Mouse (Mus musculus) adipocyte (in vitro differentiated cells): ENCODE measurements at regions not wholly inside any gene's neighbourhood (a gene's known extent, or its start where the extent isn't known, plus 50 kb on each side); places are given as distances from the start of the nearest gene placed in this dataset.

Source experiments
- DNase-seq: peaks from one replicate; pipeline ENCODE4 v3.0.0-alpha.2; 2016; ENCODE audit warnings: low spot score

DNA sequence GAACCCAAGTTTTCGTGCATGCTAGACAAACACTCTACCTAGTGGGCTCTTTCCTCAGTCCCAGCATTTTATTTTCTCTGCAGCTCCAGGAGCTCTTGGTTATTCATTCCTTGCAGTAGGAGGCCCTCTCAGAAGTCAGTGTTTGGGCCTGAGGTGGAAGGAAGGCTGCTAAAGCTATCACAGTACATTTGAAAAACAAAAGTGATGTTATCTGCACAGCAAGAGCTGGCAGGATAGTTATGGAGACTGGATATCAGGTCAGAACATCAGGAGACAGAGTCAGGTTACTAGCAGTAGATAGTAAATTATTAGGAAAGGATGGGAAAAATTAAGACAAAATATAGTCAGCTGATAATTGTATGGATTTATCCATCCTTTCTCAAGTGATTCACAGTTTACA, 152.2 kb downstream of the Mtx2 start:
- DNase-seq: no peak

DNA sequence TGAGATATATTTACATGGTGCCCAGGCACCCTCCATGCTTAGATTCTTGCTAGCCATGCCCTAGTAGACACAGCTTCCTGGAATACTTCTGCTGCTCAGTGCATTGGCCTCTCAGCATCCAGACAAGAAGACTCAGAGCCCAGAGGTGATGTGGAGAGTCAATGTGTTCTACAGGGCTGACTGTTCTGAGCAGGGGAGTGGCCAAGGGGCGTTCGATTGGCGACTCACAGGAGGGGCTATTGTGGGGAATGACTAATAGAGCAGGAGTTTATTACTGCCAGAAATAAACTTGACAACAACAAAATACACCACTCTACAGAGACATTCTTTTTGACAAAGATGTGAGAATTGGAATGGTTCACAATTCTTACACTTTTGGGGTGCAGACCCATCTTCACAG, 156.3 kb downstream of the Mtx2 start:
- no peak for DNase-seq

DNA sequence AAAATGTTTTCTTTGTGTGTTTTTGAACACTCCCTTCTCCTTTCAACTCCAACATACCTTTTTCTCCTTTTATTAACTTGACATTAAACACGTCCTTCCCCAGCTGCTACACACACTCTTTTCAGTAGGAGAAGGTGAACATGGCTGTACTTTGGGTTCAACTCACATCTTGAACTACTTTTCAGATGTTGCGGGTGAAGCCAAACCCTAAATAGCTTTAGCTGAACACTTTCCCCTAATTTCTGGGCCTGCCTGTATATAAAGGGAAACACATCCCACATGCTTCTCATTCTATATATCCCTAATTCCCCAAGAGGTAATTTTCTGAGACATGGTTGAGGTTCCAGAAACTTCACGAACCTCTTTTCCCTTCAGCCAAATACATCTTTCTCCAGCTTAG, 168.2 kb downstream of the Mtx2 start:
- no peak for DNase-seq

DNA sequence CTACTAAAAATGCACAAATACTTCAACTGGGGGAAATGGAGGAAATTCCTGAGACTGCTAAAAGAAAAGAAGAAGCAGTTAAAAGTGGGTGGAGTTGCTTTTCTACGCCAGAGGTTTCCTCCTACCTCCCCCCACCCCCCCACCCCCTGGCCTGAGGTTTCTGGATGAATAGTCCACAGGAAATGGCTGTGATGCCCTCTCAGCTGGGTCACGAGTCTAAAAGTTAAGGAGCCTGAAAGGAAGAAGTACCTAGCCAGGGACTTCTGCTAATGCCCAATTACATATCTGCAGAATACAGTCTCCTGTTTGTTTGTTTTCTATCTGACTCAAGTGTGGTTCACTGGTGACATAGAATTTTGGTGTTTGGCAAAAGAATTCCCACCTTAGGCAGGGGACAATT, 169.4 kb downstream of the Mtx2 start:
- no peak for DNase-seq

DNA sequence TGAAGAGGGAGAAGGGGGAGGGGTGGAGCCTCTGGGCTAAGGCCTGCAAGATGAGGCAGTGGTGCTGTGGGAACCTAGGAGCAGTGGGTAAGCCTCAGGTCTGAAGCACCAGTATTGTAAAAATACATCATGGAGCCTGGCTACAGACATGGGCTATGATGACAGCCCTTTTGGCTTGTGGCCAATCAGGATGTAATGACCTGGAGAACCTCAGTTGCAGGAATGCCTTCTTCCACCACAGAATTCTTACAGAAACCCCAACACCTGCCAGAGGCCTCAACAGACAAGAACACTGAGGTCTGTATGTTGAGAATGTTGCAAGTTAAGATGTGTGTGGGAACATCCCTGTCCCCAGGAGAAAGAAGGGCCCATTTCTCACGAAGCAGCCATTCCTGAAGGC, 172.1 kb downstream of the Mtx2 start:
- DNase-seq: no peak

DNA sequence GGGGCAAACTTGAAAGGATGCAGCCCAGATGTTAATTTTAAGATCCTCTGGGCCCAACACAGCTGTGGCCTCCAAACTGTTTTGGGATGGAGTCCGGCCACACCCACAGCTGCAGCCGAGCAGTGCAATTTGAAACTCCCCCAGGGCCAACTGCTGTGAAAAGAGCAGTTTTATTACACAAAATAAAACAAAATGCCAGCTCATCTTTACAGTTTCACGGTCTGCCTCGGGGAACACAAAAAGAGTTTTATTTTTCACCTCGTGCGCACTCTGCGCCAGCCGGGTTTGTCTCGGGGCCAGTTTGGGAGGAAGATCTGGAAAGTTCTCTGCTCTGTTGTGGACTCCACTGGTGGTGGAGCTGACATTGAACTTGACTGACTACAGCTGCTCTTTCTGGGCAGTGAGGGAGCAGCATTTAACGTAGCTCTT, 174.8 kb downstream of the Mtx2 start:
- DNase-seq: peak; percentile 58

DNA sequence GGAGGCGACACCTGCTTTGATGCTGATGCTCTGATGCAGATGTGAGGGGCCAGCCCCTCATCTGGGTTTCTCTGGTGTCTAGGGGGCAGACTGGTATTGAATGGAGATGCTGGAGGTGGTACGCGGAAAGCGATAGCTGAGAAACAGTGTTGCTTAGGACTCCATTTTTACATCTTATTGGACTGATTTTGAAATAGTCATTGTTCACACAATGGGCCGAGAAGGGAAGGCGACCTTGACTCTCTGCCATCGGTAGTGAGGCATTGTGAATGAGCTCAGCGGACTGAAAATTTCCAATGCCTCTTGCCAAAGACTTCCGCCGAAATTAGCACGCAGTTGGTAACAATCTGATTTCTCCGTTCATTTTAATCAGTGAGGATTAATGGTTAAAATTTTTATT, 177.0 kb downstream of the Mtx2 start:
- DNase-seq: no peak

DNA sequence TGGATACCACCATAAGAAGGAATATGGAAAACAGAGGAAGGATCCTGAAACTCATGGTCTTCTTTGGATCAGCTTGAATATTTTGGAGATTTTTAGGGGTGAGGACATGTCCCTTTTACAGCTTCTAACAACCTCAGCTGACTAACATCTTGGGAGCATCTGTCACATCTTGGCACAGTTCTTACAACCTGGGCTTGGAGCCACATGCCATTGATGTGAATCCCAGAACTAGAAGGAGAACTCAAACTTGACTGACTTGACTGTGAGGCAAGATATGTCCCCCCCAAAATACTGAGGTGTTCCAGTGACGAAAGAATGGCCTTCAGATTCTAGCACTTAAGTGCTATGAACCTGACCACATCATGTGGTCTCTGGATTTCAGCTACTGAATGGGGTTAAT, 182.5 kb downstream of the Mtx2 start:
- peak; percentile 49 for DNase-seq

DNA sequence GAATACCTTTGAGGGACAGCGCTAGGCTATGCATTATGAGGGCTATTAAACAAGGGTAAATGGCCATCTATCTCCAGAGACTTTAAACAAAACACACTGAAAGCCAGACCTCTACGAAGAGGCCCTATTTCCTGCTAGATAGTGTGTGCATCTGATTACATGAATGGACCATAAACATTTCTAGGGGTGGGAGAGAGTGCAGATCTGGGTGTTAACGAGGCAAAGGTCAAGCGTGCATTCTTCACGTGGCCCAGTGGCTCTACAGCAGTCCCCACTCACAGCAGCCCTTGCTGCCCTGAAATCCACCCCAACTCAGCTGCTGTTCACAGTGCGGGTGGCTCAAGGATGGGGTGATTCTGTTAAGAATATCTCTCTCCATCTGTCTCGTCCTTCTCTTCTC, 185.0 kb downstream of the Mtx2 start:
- no peak for DNase-seq

DNA sequence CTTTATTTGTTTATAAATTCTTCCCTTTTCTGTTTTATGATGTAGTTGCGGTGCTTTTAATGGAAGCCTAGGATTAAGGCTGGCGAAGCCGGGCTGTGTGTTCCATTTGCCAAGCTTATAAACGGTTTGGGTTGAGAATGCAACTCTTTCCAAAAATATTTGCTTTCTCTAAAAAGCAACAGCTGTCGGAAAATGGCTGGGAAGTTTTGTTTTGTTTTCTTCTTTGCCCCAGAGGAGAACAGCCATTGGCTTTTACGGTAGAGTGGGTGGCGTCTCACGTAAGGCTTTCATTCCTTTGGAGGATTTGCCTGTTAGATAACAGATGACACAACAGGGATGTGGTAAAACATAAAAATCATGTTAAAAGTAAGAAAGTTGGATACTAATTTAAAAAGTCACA, 186.4 kb downstream of the Mtx2 start:
- no peak for DNase-seq

DNA sequence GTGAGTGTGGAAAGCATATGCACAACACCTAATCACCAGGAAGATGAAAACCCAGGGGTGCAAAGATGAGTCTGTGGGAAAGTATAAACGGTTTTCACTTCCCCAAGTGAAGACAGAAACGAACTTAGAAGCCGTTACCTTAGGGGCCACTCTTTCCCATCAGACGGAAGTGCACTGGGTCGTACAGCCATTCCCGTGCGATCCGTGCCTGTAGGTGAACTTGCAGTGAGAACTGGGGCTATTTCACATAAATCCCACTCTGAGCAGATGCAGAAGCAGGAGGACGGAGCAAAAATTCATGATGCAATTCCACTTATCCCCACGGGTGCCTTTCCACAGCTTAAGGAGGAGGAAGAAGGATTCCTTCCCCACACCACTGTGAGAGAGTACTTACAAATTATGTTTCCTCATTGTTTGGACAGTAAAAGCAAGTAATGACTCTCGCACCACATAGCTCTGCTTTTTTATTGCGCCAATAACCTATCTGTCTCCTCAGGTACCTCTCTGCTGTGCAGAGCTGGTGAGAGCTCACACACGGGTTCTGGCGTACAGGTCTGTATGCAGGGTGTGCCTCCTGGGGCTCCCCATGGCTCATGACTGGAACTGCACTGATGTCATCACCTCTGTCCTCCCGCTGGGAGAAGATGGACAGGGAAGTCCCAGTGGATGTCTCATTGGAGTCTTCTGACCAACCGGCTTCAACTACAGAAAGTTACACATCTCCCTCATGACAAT, 189.6 kb downstream of the Mtx2 start:
- no peak for DNase-seq

DNA sequence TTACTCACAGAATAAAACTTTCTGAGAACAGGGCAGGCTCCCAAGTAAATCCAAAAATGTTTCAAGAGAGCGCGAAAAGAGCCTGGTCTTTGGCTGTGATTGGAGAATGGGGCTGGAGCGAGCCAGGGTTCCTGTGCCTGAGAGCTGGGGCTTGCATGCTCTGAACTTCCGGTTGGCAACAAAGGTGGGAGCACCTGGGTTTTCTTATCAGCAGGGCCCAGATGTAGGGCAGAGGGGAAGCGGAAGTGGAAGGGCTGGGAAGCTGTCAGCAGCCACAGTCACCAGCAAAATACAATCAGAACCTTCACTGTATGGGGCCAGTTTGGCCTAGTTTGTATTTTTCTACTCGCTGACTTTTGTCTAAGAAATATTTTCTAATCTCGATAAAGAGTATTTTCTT, 193.9 kb downstream of the Mtx2 start:
- DNase-seq: no peak

DNA sequence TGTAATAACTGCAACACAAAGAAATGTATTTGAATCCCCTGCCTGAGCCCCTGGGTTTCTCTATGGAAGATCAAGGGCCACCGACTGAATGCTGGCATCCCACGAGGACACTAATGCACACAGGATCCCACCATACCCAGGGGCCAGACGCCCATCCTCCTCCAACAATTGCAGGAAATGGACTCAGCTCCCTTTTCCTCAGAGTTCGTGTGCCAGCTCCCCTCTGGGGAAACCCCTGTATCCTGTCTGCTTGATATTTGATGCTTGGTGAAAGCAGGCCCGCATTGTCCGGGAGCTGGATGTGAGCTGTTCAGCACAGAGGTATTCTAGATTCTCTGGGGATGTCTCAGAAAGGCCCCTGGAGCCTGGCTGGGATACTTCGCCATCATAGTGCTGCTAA, 196.0 kb downstream of the Mtx2 start:
- DNase-seq: no peak

DNA sequence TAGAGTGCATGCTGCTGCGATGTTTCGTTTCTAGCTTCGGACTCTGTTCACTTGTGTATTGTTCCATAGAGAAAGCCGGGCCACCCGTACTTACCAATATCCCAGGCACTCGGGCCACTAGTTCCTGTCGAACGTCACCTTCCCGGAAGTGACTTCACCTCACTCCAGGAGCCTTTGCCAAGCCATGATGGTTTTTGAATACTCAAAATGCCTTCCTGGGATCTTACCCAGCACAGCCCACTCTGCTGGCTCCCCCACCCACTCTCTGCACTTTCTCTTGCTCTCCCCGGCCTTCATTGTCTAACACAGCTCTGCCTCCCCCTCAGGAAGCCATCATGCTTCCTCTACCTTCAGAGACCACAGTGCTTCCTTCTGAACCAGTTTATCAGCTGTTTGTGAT, 202.5 kb downstream of the Mtx2 start:
- no peak for DNase-seq

DNA sequence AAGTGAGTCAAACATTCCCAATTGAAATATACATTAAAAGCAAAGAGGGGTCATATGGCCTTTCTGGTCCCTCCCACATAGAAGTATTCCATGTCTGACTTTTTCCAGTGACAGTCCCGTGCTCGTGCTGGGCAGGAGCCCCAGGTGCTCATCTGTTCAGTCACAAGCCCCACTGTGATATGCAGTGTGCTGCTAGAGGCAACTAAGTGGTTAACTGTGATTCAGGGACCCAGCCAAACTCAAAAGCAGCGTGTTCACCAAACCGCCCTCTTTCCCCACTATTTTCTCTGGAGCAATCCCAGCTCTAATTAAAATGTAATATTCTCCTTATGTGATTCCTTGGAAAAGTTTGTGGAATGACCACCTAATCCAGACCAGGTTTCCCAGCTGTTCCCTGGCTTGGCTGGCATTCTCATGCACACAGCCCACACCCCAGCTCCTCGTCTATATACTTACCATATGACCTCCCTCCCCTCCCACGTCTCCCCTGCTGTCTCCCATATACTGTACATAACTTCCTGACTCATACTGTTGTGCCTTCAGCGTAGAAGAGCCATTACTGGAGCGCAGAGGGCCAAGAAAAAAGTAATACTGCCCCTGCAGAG, 203.6 kb downstream of the Mtx2 start:
- no peak for DNase-seq

DNA sequence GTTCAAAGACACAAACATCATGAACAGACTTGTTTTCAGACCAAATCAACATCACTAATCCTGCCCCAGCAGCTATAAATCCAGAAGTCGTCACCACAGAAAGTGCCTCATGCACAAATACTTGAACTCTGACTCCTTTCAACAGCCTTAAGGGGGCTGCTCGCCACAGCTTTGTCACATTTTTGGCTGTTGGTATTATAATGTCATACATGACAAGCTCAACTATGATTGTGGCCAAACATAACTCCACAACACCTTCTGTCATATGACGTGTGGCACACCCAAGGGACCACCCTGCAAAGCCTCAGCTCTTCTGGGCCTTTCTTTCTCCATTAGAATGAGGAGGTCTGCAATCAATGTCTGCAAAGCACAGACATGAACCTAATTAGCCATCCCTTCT, 209.1 kb downstream of the Mtx2 start:
- DNase-seq: no peak

DNA sequence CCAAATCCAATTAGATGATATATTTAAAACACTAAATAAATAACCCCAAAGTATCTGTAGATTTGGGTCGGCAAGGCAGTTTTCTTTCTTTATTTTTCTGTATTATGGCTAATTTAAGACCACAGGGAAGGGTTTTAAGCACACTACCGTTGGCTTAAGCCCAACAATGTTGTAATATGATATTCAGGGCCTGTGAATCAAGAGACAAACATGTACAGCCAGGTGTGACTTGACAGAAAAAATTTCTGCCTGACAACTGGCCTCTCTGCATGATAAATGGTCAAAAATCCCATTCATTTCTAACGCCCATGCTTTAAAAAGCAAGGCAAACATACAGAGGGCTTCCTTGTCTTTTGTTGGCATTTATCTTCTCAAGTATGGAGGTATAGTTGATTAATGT, 213.5 kb downstream of the Mtx2 start:
- DNase-seq: no peak

DNA sequence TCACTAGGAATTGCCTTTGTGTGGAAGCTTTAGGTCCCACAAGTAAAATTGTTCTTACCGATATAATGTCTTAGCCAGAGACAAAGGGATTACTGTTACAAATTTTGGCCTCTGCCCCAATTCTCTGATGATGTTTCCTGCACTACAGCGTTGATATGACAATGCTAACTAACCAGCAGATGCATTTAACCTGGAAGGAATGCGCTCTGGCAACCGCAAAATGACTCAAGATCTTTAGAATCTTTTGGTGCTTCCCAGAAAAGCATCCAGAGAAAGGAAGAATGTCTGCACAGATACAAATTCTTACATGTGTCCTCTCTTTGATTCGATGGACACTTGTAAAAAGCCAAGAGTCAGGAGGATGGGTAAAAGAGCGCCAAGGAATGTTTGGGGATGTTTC, 221.3 kb downstream of the Mtx2 start:
- DNase-seq: no peak

DNA sequence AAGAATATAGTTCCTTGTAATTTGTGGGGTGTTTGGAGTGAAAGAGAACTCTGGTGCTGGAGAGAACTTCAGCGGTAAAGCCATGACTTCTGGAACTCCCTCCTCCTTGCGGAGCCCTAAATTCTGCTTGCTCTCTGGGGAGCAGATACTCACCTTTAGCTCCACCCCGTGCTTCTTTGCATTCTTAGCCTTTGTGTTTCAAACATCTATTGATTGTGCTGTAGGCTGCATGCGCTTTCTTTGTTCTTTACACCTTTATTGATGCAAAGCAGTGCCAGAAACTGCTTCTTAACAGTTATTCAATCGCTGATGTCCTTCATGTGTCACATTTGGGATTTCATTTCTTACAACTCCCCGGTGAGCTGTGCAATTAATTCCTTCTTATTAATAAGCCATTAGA, 222.5 kb downstream of the Mtx2 start:
- no peak for DNase-seq

DNA sequence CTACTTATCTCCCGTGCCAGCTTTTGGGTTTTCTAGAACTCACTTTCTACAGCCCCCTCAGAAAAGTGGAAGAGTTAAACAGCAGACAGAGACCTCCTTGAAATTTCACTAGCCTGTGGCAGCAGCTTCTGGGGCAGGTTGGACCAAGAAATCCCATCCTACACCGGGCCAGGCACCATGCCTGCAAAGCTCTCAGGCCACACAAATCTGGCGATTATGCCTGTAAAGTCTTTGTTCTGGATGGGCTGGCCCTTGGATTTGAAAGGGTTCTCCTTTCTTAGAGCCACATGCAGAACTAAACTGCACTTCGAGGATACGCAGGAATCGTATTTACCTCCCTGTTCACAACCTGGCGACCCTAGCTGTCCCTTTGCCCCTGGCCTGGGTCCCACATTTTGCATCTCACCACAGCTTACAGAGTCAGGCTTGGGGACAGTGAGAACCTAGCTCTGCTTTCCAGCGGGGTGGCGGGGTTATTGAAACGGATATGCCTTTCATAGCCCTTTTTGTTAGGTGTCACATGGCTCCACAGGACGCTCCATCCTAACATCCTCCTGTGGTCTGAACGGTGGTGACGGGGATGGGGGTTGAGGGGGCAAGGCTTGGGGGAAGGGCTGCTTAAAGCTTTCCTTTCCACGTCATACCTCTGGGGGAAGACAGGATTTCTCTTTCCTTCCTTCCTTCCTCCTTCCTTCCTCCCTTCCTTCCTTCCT, 229.0 kb downstream of the Mtx2 start:
- no peak for DNase-seq

DNA sequence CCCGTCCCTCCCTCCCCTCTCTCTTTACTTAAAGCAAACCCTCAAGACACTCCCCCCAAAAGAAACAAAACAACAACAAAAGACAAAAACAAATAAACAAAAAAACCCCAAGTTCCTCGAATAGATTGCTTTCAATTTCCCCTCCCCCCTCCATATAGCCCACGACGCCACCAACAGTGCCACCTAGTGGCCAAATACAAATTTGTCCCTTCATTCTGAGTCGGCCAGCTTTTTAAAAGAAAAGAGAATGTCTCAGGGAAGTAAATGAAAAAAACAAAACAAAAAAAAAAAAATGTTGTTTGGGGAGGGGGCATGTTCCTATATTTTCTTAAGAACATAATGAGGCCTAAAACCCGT, 229.6 kb downstream of the Mtx2 start:
- peak; percentile 91 for DNase-seq

DNA sequence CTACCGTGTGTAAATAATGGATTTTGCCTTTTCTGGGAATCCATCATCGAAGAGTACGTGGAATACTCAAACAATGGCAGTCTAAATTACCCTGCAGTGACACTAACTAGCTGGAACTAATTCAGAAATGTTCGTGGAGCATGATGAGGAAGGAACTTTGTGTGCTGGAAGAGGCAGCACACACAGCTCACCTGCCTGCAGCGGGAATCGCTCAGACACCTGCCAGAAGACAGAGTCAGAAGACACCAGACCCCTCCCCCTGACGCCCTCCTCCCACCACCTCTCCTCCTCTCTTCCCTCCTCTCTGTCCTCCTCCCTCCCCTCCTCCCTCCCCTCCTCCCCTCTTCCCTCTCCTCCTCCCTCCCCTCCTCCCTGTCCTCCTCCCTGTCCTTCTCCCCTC, 235.4 kb downstream of the Mtx2 start:
- DNase-seq: no peak

DNA sequence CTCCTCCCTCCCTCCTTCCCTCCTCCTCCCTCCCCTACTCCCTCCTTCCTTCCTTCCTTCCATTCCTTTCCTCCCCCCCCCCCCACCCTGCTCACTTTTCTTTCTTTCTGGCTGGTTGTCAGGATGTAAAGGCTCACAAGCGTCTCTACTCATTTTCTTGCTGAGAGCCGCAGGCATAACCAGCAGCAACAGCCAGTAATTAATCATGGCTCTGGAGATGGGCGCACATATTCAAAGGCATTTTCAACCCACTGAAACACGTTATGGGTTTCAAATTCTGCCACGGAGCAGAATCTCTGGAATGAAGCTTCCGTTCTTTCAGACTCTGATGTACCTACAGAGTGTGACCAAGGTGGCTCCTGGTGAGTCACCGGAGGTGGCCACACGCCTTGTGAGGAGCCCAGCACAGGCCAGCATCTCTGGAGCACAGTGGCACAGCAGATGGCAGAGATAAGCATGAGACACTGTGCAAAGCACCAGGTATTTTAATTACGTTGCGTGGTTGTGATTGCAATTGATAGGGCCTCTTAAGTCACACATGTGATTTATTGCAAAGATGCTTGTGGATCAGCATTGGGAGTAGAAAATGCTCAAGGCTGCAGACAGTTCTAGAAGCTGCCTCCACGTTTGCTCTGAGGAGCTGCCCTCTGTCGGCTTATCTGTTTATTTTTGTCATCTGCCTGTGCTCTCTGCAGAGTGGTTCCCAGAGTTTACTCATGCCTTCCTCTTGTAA, 236.0 kb downstream of the Mtx2 start:
- no peak for DNase-seq
